Mouse (Mus musculus) left cerebral cortex, postnatal 14 days (tissue): ENCODE results near the gene Dph7. TPM values are rescaled to one million over a fixed set of nuclear protein-coding genes. Genes with fewer than 3 reads are reported as not detected.
"Not testable (repeated sequence)": the region's sequence is repeated elsewhere in the genome, so short reads cannot be mapped to it uniquely, and the experiment has no call there.

Source experiments
- DNase-seq, 2 experiments: peaks; one replicate each; pipeline ENCODE4 v3.0.0; 2021 to 2022; ENCODE audit warnings: low spot score in 2 of 2, mixed read lengths in 1 of 2
- intact Hi-C: fragments of 180-260 bp; cut with DNase I; formaldehyde crosslinking; loops from one replicate; pipeline ENCODE4 v1.15.1; 2025
- total RNA-seq, 2 experiments: library from RNA; stranded (reverse); gene quantifications; 2 replicates each; pipeline ENCODE4 v1.2.3; 2021

Gene Dph7
- total RNA-seq, 2 experiments from 2014 or later, result 27.7 to 30.9 TPM

- no peak for DNase-seq
- intact Hi-C loops, result no loop called here
These were observed 12.0 kb upstream of the Dph7 start for GRCm38 (mm10) chr2:24950189-24950535.

GRCm38 (mm10) chr2:24952537-24953055 lies 9.6 kb upstream of the Dph7 start:
- intact Hi-C loops, result no loop called here

GRCm38 (mm10) chr2:24960910-24961309 lies 1.3 kb upstream of the Dph7 start:
- intact Hi-C loops, result loop anchor here (5.0 kb wide), 1 partner anchor 221 kb away; the partner anchor contains the start of gene Nrarp
- peak; percentile 45 to 49 for DNase-seq

More at GRCm38 (mm10) chr2:24952537-24953055, 9.6 kb upstream of the Dph7 start:
- no peak for DNase-seq

GRCm38 (mm10) chr2:24970386-24970785 lies 8.2 kb downstream of the Dph7 start:
- DNase-seq, result no peak
- intact Hi-C loops, result no loop called here

DNA sequence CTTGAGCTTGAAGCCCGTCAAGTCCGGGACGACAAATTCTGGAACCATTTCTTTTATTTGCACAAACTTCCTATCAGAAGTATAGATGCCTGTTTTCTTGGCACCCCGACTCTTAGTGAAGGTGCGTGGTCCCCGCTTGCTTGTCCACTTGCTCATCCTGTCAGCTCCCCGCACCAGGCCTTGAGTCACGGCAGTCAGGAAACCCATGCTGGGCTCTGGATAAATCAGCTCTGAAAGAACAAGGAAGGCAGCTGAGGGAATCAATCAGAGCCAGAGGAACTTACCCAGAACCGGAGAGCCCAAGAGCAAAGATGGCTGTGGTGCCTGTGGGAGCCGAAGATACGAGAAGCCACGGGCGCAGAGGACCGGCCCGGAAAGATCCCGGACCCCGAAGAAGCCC lies 12.3 kb downstream of the Dph7 start:
- intact Hi-C loops, result not testable (repeated sequence)
- DNase-seq, result peak in 1 of 2 experiments; percentile 16

GRCm38 (mm10) chr2:24974906-24975703 lies 12.9 kb downstream of the Dph7 start, which contains the start of gene Mrpl41:
Mrpl41 (minus strand) TSS chr2:24975098.
- intact Hi-C loops, result no loop called here

GRCm38 (mm10) chr2:24975704-24976297 lies 13.6 kb downstream of the Dph7 start, which contains the start of gene Pnpla7:
Pnpla7 (plus strand) TSS chr2:24976033.
- intact Hi-C loops, result no loop called here

More at GRCm38 (mm10) chr2:24974906-24975703, 12.9 kb downstream of the Dph7 start, which contains the start of gene Mrpl41:
- peak; percentile 98 for DNase-seq

GRCm38 (mm10) chr2:24976960-24977359 lies 14.8 kb downstream of the Dph7 start:
- no peak for DNase-seq
- intact Hi-C loops, result no loop called here

More at GRCm38 (mm10) chr2:24975704-24976297, 13.6 kb downstream of the Dph7 start, which contains the start of gene Pnpla7:
- DNase-seq, result peak; percentile 66 to 84

- intact Hi-C loops, result loop anchor here (5.0 kb wide), 1 partner anchor 45 kb away; no protein-coding TSS in a partner anchor
- DNase-seq, result no peak
These were observed 25.6 kb downstream of the Dph7 start for GRCm38 (mm10) chr2:24987762-24988161.

GRCm38 (mm10) chr2:24995332-24995731 lies 33.1 kb downstream of the Dph7 start:
- peak; percentile 45 to 53 for DNase-seq
- intact Hi-C loops, result no loop called here

DNA sequence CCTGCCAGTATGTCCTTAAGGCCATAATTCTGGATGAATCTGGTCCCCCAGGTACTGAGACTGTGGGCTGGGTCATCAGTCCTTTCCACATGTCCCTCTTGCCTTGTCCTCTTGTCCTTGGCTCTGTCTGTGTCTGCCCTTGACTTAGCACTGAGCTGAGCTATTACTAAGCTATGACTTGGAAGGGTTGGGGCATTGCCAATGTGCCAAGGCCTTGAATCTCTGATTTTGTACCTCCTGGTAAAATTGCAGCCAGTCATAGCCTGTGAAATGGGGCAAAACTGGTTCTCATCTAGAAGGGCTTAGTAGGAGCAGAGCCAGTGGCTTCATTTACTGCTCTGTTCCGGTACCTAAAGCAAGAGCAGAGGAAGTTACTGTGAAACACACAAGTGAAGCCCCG lies 34.3 kb downstream of the Dph7 start:
- no peak for DNase-seq
- intact Hi-C loops, result no loop called here

GRCm38 (mm10) chr2:25000544-25001235 lies 38.5 kb downstream of the Dph7 start:
- DNase-seq, result peak; percentile 17 to 21
- intact Hi-C loops, result no loop called here

- DNase-seq, result no peak
- intact Hi-C loops, result no loop called here
These were observed 42.0 kb downstream of the Dph7 start for GRCm38 (mm10) chr2:25003946-25004786.

DNA sequence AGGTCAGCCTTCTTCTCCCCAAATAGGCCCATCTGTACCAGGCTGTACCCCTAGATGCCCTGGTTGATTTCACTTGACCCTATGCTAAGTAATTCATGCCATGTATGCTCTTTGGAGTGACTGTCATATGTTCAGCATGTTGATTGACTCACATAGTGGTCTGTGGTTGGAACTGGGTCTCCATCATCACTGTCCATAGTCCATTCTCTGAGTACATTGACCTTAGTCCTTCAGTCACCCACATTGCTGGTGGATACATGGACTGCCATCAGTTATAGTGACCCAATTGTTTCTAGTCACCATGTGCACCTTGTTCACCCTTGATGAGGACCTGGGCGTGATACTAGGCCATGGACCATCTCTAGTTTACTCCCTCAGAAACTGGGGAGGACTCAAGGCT lies 44.6 kb downstream of the Dph7 start:
- intact Hi-C loops, result no loop called here
- DNase-seq, result no peak

DNA sequence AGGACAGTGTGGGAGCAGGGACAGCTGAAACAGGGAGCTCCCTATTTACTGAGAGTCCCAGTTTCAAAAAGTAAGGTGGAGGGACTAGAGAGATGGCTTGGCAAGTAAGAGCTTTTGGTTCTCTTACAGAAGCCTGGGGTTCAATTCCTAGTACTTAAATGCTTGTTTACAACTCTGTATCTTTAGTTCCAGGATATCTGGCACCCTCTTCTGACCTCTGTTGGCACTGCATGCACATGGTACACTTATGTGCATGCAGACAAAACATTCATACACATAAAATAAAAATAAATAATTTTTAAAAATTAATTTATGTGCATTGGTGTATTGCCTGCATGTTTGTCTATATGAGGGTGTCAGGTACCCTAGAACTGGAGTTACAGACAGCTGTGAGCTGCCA lies 46.0 kb downstream of the Dph7 start:
- DNase-seq, result no peak
- intact Hi-C loops, result no loop called here
